Mouse (Mus musculus): Measurements from ENCODE around the gene Eif3i. TPM values are rescaled to one million over a fixed set of nuclear protein-coding genes. Genes with fewer than 3 reads are reported as not detected.

Gene Eif3i
- 322 and 358 TPM in 2 replicates for polyA plus RNA-seq (2016; fragmentation: Nextera tagmentation; extraction: Ambion mirVana)

DNA sequence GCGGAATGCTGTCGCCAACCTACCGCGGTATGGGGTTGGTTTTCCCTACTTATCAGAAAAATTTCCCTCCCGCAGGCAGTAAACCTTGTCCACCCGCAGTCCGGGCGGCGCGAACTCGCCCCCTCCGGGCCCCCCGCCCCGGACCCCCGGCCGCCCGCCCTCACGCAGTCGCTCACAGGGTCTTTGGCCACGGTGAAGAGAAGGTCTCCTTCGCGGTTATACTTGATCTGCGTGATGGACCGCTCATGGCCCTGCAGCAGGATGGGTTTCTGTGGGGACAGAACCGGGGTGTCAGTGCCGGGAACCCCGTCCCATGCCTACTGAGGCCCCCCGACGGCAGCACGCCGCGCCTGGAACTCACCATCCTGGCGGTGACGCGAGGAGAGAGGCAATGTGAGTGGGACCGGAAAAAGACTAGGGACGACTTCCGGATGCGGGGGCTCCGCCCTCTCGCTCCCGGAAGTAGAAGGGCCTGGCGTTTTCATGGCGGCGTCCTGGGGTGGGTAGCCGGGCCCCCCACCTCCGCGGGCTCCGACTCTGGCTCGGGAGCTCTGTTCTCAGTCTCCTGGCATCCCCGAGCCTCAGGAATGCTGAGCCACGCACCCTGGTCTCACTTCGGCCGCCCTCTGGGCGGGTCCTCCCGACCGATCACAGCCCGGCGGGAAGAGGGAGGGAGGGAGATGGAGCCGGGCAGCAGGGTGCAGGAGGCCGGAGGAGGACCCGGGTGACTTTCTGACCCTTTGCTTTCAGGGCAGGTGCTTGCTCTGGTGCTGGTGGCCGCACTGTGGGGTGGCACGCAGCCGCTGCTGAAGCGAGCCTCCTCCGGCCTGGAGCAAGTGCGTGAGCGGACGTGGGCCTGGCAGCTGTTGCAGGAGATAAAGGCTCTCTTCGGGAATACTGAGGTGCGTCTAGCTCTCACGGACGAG is at the start of gene Eif3i, which contains the start of gene Tmem234:
Gene Eif3i, minus strand, starts transcription at position 416 of the 926 bp plus-strand sequence.
Gene Tmem234, plus strand, starts transcription at position 436 of the 926 bp plus-strand sequence.
- peak; percentile 91 for DNase-seq (ENCODE audit: low spot score)
- under 1% methylated on average over 74 of the region's 74 CpGs for WGBS
- Histone ChIP-seq H3K9me3 (replicated peaks) (no peaks in the 10 kb centered on the region), H3K27ac (peak within 1 kb of the TSS; percentile 93), H3K36me3 (peaks cover 77% of the 10 kb centered on the region), H3K27me3 (ENCODE audit: low read depth, poor library complexity, severe bottlenecking) (no peaks in the 10 kb centered on the region), H3K4me3 (peak within 1 kb of the TSS; percentile 100), H3K4me1 (peaks cover 28% of the 10 kb centered on the region)

DNA sequence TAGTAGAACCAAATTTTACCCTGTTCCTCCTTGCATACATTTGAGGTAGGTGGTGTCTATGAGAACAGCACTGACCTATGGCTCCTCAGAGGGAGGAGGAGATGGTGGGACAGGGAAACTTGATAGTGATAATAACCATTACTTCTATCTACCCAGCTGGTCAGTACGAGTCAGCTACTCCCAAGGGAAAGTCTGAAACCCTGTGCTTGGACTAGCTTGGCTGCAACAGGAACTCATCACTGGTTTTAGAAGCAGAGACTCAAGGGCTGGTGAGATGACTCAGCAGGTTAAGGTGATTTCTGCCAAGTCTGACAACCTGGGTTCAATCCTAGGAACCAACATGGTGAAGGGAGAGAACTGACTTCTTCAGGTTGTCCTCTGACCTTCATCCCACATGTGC is 48.2 kb upstream of the Eif3i start:
- 81% methylated on average over 1 of the region's 1 CpGs for WGBS
- no peaks in the 10 kb centered on the region for H3K27me3 ChIP-seq (ENCODE audit: low read depth, poor library complexity, severe bottlenecking)
- H3K27ac ChIP-seq: no peak overlapping the region
- H3K36me3 ChIP-seq: peaks cover 99% of the 10 kb centered on the region
- H3K9me3 ChIP-seq (replicated peaks): no peaks in the 10 kb centered on the region
- H3K4me1 ChIP-seq: no peaks in the 10 kb centered on the region
- H3K4me3 ChIP-seq: no peak overlapping the region
- no peak for DNase-seq (ENCODE audit: low spot score)

DNA sequence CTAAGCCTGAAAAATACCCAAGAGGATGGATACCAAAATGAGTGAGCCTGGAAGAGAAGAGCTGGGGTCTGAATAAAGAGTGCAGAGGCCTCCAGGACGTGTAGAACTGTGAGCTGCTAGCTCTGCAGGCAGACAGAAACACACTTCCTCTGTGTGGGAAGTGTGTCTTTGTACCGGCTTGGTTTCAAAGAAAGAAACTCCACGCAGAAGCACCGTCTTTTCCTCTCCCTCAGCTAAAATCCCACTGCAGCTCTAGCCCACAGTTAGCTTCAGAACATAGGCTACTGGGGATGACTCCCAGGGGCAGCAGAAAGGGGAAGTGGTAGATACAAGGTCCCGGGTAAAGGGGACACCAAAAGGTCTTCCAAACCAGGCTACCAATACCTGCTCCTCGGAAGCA is 44.8 kb upstream of the Eif3i start:
- WGBS: 92% methylated on average over 6 of the region's 6 CpGs
- no peaks in the 10 kb centered on the region for H3K9me3 ChIP-seq (replicated peaks)
- peaks cover 8% of the 10 kb centered on the region; the same call in 1 of the 2 replicates for H3K4me1 ChIP-seq
- H3K4me3 ChIP-seq: no peak overlapping the region
- H3K27ac ChIP-seq: no peak overlapping the region
- H3K27me3 ChIP-seq (ENCODE audit: low read depth, poor library complexity, severe bottlenecking): no peaks in the 10 kb centered on the region
- H3K36me3 ChIP-seq: peaks cover 73% of the 10 kb centered on the region
- DNase-seq (ENCODE audit: low spot score): no peak

DNA sequence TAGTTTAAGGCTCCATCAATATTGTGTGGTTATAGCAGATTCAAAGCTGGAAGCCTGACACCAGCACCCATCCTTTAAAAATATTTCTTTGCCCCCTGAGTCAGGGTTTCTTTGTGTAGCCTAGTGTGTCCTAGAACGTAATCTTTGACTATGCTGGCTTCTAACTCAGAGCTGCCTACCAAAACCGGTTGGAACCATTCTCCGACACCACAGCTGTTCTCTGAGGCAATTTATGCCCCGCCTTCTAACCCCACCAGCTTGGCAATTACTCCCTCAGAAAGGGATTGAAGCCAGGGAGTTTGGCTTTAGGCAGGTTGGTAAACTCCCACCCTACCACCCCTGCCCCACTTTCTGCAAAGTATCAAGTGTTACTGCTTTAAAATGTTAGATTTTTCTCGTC is 41.3 kb upstream of the Eif3i start:
- no peak for DNase-seq (ENCODE audit: low spot score)
- Histone ChIP-seq H3K4me1 (peaks cover 27% of the 10 kb centered on the region), H3K9me3 (replicated peaks) (no peaks in the 10 kb centered on the region), H3K36me3 (peaks cover 69% of the 10 kb centered on the region), H3K4me3 (peak overlapping the region; percentile 78), H3K27ac (peak overlapping the region; percentile 93), H3K27me3 (ENCODE audit: low read depth, poor library complexity, severe bottlenecking) (no peaks in the 10 kb centered on the region)
- 53% methylated on average over 5 of the region's 5 CpGs for WGBS

DNA sequence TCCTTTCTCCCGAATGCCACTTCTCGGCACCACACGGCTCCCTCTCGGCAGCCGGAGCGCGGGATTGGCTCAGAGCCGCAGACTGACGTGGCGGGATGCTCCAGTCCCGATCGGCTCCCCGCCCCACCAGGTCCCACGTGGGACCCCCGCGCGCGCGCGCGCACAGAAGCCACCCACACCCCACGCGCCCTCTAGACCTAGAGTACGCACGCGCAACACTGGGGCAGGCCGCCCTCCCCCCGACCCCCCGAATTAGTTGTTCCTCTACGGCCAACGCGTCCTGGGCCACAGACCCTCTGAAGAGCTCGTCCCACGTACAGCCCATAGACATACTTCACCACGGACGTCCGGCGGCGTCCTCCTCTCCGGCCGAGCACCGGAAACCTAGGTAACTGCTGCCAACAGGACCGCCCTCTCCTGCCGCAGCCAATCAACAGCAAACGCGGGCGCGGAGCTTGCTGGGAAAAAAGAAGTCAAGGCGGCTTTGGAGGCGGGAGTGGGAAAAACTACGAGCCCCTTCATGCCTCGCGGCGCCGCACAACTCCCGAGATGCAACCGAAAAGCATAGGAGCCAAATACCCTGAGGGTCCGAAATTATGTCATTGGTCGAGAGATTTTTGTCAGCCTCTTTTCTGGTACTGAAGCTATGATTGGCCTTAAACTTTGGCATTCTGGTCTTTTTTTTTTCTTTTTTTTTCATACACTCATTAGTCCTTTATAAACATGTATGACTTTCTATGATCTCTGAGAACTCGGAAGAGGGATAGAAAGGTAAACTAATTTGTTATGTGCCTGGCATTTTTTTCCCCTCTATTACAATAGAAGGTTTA is 40.4 kb upstream of the Eif3i start, which contains the start of gene Txlna:
Gene Txlna, minus strand, starts transcription at position 428 of the 830 bp plus-strand sequence.
- peaks cover 69% of the 10 kb centered on the region for H3K36me3 ChIP-seq
- H3K4me1 ChIP-seq: peaks cover 27% of the 10 kb centered on the region
- under 1% methylated on average over 60 of the region's 60 CpGs for WGBS
- H3K4me3 ChIP-seq: peak within 1 kb of the TSS; percentile 78
- H3K9me3 ChIP-seq (replicated peaks): no peaks in the 10 kb centered on the region
- H3K27ac ChIP-seq: peak within 1 kb of the TSS; percentile 93
- H3K27me3 ChIP-seq (ENCODE audit: low read depth, poor library complexity, severe bottlenecking): no peaks in the 10 kb centered on the region
- DNase-seq (ENCODE audit: low spot score): peak; percentile 96

DNA sequence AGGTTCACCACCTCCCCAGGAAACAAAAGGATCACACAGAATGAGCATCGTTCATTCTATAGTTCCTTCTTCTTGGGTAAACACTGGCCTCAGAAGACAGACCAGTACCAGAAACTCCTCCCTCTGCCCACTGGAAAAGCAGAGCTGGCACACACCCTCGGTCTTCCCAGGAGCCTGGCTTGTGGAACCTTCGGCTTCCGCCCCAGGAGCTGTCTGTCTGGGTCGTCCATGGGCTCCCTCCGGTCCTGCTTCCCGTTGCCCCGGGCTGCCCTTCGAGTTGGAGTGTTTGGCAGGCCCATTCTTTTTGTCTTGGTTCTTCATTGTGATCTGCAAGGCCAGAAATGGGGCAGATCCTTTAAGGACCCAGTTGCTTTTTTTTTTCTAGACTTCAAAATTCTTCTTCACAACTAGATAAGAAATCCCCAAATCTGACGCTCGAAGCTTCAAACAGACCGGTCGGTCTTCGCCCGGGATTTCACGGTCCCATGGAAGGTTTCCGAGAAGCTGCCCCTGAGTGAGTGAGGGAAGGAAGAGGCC is 39.7 kb upstream of the Eif3i start:
- WGBS: 13% methylated on average over 17 of the region's 17 CpGs
- peaks cover 69% of the 10 kb centered on the region for H3K36me3 ChIP-seq
- no peak for DNase-seq (ENCODE audit: low spot score)

DNA sequence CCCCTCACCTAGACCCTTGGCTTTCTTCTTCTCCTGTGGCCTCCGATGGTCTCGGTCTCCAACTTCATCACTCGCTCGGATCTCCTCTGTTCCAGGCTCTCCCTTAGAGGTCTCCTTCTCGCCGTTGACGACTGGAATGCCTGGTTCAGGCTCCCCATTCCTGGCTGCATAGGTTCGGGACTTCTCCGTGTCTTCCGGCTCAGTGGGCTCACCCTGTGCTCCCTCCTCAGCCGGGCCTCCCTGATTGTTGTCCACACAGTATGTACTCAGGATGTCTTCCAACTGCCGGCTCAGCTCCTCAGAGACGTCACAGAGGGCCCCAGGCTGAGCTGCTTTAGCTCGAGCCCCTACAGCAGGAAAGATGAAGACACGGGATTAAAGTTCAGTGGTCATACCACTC is 38.8 kb upstream of the Eif3i start:
- no peaks in the 10 kb centered on the region for H3K27me3 ChIP-seq (ENCODE audit: low read depth, poor library complexity, severe bottlenecking)
- no peak overlapping the region for H3K27ac ChIP-seq
- H3K9me3 ChIP-seq (replicated peaks): no peaks in the 10 kb centered on the region
- peaks cover 27% of the 10 kb centered on the region for H3K4me1 ChIP-seq
- H3K4me3 ChIP-seq: peak overlapping the region; percentile 78
- 93% methylated on average over 15 of the region's 15 CpGs for WGBS
- H3K36me3 ChIP-seq: peaks cover 69% of the 10 kb centered on the region
- DNase-seq (ENCODE audit: low spot score): no peak

More for the DNA sequence above, 39.7 kb upstream of the Eif3i start:
- peak overlapping the region; percentile 78 for H3K4me3 ChIP-seq
- peaks cover 27% of the 10 kb centered on the region for H3K4me1 ChIP-seq
- peak overlapping the region; percentile 93 for H3K27ac ChIP-seq
- no peaks in the 10 kb centered on the region for H3K9me3 ChIP-seq (replicated peaks)
- no peaks in the 10 kb centered on the region for H3K27me3 ChIP-seq (ENCODE audit: low read depth, poor library complexity, severe bottlenecking)

DNA sequence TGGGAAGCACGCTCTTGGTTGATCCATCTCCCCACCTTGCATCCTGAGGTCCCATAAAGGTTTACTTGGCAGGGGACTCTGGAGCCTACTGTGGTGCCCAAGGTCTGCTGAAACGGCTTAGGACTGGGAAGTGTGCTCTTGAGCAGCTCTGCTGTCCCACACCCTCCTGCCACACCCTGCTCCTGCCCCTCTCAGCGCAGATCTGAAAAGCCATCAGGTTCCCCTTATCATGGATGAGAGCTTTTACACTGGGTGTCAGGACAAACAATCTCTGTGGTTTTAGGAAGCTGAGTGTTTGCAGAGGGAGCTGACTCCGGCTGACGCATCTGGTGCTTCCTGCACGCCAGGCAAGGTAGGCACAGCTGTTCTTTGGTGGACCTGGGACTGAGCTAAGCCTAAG is 33.4 kb upstream of the Eif3i start:
- H3K36me3 ChIP-seq: peaks cover 99% of the 10 kb centered on the region

DNA sequence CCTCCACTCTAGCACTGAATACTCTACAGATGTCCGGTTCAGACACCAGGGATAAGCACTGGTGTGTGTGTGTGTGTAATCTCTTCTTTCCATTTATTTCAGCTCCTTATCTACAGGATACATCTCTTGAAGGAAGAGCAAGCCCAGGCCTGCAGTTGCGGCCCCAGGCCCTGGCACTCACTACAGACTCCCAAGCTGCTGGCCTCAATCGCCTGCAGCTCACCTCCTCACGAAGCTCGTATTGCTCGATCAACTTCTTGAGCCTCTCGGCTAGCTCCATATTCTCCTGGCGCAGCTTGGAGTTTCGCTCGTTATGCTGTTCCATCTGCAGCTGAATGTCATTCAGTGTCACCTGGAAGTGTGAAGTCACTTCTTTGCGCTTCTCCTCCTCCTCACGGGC is 31.4 kb upstream of the Eif3i start:
- 94% methylated on average over 12 of the region's 12 CpGs for WGBS
- no peak for DNase-seq (ENCODE audit: low spot score)
- Histone ChIP-seq H3K4me1 (no peaks in the 10 kb centered on the region), H3K4me3 (no peak overlapping the region), H3K27me3 (ENCODE audit: low read depth, poor library complexity, severe bottlenecking) (no peaks in the 10 kb centered on the region), H3K9me3 (replicated peaks) (no peaks in the 10 kb centered on the region), H3K36me3 (peaks cover 100% of the 10 kb centered on the region), H3K27ac (no peak overlapping the region)

More for the DNA sequence above, 33.4 kb upstream of the Eif3i start:
- DNase-seq (ENCODE audit: low spot score): no peak
- Histone ChIP-seq H3K4me1 (peaks cover 5% of the 10 kb centered on the region), H3K27ac (no peak overlapping the region), H3K27me3 (ENCODE audit: low read depth, poor library complexity, severe bottlenecking) (no peaks in the 10 kb centered on the region), H3K4me3 (no peak overlapping the region), H3K9me3 (replicated peaks) (no peaks in the 10 kb centered on the region)
- 93% methylated on average over 6 of the region's 6 CpGs for WGBS

DNA sequence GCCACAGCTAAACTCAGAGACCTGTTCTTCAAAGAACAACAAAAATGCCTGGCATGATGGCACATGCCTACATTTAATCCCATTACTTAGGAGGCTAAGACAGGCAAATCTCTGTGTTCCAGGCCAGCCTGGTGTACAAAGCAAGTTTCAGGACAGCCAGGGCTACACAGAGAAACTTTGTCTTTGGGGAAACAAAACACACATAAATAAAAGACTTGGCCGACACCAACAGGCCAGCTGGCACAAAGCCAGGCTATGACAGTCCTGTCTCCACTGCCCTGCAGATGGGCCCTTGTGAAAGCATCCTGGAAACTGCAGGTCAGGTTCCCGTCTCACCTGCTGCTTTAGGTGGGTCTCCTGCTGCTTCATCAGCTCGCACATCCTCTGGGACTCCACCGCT is 30.5 kb upstream of the Eif3i start:
- DNase-seq (ENCODE audit: low spot score): no peak
- no peaks in the 10 kb centered on the region for H3K9me3 ChIP-seq (replicated peaks)
- H3K4me3 ChIP-seq: no peak overlapping the region
- WGBS: 90% methylated on average over 4 of the region's 4 CpGs
- no peaks in the 10 kb centered on the region for H3K27me3 ChIP-seq (ENCODE audit: low read depth, poor library complexity, severe bottlenecking)
- peaks cover 100% of the 10 kb centered on the region for H3K36me3 ChIP-seq
- H3K27ac ChIP-seq: no peak overlapping the region
- peaks cover 3% of the 10 kb centered on the region; the same call in 1 of the 2 replicates for H3K4me1 ChIP-seq

DNA sequence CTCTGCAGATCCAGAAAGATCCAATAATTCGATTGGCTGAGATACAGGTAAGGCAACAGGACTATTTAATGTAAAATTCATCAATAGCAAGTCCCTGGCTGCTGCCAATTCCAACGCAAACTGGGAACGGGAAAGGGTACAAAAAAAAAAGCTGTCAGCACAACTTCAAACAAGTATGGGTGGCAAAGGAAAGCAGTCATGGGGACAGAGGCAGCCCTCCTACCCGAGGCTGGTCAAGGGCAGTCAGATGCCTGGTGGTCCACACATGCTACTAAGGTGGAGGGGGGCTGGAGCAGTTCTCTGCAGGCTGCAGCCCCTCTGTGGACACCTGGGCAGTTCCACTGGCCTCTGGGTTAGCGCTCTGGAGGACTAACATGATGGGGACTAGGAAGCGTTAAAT is 25.6 kb upstream of the Eif3i start:
- DNase-seq (ENCODE audit: low spot score): no peak
- no peaks in the 10 kb centered on the region for H3K9me3 ChIP-seq (replicated peaks)
- H3K27ac ChIP-seq: no peak overlapping the region
- peaks cover 53% of the 10 kb centered on the region for H3K36me3 ChIP-seq
- no peak overlapping the region for H3K4me3 ChIP-seq
- H3K4me1 ChIP-seq: peaks cover 43% of the 10 kb centered on the region
- no peaks in the 10 kb centered on the region for H3K27me3 ChIP-seq (ENCODE audit: low read depth, poor library complexity, severe bottlenecking)
- WGBS: 76% methylated on average over 6 of the region's 6 CpGs

DNA sequence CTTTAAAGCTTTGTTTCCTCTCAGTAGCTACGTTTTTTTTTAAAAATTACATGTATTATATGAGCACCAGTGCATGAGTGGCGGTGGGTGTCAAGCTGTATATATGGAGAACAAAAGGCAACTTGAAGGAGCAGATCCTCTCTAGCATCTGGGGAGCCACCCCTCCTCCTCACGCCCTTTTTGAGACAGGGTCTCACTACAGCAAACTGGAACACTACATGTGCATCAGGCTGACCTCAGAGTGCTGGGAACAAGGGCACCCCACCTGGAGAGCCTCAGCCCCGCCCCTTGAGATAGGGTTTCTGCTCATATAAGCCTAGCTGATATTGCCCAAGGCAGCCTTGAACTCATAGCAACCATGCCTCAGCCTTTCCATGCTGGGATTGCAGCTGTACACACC is 25.0 kb upstream of the Eif3i start:
- WGBS: 37% methylated on average over 4 of the region's 4 CpGs
- H3K9me3 ChIP-seq (replicated peaks): no peaks in the 10 kb centered on the region
- H3K27ac ChIP-seq: 0 out of 2 replicates have a peak overlapping the region, but pooled peaks have one; percentile 81
- peaks cover 43% of the 10 kb centered on the region for H3K4me1 ChIP-seq
- no peaks in the 10 kb centered on the region for H3K27me3 ChIP-seq (ENCODE audit: low read depth, poor library complexity, severe bottlenecking)
- peaks cover 53% of the 10 kb centered on the region for H3K36me3 ChIP-seq
- DNase-seq (ENCODE audit: low spot score): no peak
- H3K4me3 ChIP-seq: no peak overlapping the region

All from limb, embryonic 10.5 days (tissue).